ENCODE assay signal across 7 mouse cellular contexts in genomic region chr17:69076238-69076625, GRCm38 (mm10). TPM values are rescaled to one million over a fixed set of nuclear protein-coding genes. Genes with fewer than 3 reads are reported as not detected.
DNase-seq lines count a peak whose midpoint lies in the region; ATAC-seq and TF ChIP-seq lines count a peak whose summit lies in the region.

No protein-coding gene starts in this region.

- peaks cover 49% of the 10 kb centered on the region for H3K27me3 ChIP-seq in embryonic facial prominence, embryonic 15.5 days
- H3K27me3 ChIP-seq in heart, embryonic 15.5 days: peaks cover 51% of the 10 kb centered on the region
- H3K27me3 ChIP-seq in midbrain, postnatal 0 days (ENCODE audit: insufficient read depth, low read length): peaks cover 7% of the 10 kb centered on the region; the same call in 1 of the 2 replicates

- under 1% methylated on average over 28 of the region's 28 CpGs for whole genome bisulfite sequencing in embryonic facial prominence, embryonic 15.5 days
- WGBS in heart, embryonic 15.5 days: under 1% methylated on average over 28 of the region's 28 CpGs
- WGBS in midbrain, postnatal 0 days: under 1% methylated on average over 27 of the region's 28 CpGs

- peak; percentile 64; the same call in 1 of the 2 replicates for ATAC-seq in embryonic facial prominence, embryonic 15.5 days (ENCODE audit: insufficient number of reproducible peaks, low FRiP score, low TSS enrichment, low read depth)
- ATAC-seq in heart, embryonic 15.5 days (replicated peaks; ENCODE audit: insufficient number of reproducible peaks, insufficient read depth, low FRiP score, low read depth): peak; percentile 65; the same call in 1 of the 2 replicates
- ATAC-seq in midbrain, postnatal 0 days (ENCODE audit: low FRiP score): peak; percentile 76

- H3K9ac ChIP-seq in embryonic facial prominence, embryonic 15.5 days: 0 out of 2 replicates have a peak overlapping the region, but pooled peaks have one; percentile 23
- peak overlapping the region; percentile 47 for H3K9ac ChIP-seq in heart, embryonic 15.5 days
- peak overlapping the region; percentile 68 for H3K9ac ChIP-seq in midbrain, postnatal 0 days (replicated peaks; ENCODE audit: low read length, poor library complexity, severe bottlenecking)

- TF ChIP-seq CTCF in midbrain, postnatal 0 days (IDR thresholded peaks at IDR 0.05): no peak

- H3K4me1 ChIP-seq in embryonic facial prominence, embryonic 15.5 days: peaks cover 19% of the 10 kb centered on the region; the same call in 1 of the 2 replicates
- H3K4me1 ChIP-seq in heart, embryonic 15.5 days (replicated peaks): peaks cover 14% of the 10 kb centered on the region
- peaks cover 6% of the 10 kb centered on the region; the same call in 1 of the 2 replicates for H3K4me1 ChIP-seq in midbrain, postnatal 0 days (ENCODE audit: insufficient read depth, low read length)

- peak overlapping the region; percentile 99 for H3K4me2 ChIP-seq in embryonic facial prominence, embryonic 15.5 days (replicated peaks)
- peak overlapping the region; percentile 99 for H3K4me2 ChIP-seq in heart, embryonic 15.5 days
- H3K4me2 ChIP-seq in midbrain, postnatal 0 days (ENCODE audit: low read depth, low read length, poor library complexity, severe bottlenecking): peak overlapping the region; percentile 98

- DNase-seq in cerebellum, adult 11-12 months: peak; percentile 91
- DNase-seq in kidney, postnatal 14 days: peak; percentile 57
- peak; percentile 3 for DNase-seq in liver
- peak; percentile 78 for DNase-seq in midbrain, postnatal 0 days (ENCODE audit: low spot score)
- DNase-seq in yolk sac, embryonic 10.5 days (ENCODE audit: low spot score): peak; percentile 63

- no peaks in the 10 kb centered on the region for H3K9me3 ChIP-seq in embryonic facial prominence, embryonic 15.5 days (replicated peaks)
- no peaks in the 10 kb centered on the region for H3K9me3 ChIP-seq in heart, embryonic 15.5 days (replicated peaks)
- H3K9me3 ChIP-seq in midbrain, postnatal 0 days (ENCODE audit: low read length): no peaks in the 10 kb centered on the region

- H3K27ac ChIP-seq in embryonic facial prominence, embryonic 15.5 days (replicated peaks): no peak overlapping the region
- no peak overlapping the region for H3K27ac ChIP-seq in heart, embryonic 15.5 days
- peak overlapping the region; percentile 55 for H3K27ac ChIP-seq in midbrain, postnatal 0 days (ENCODE audit: low read depth, low read length)

- peak overlapping the region; percentile 53 for H3K4me3 ChIP-seq in embryonic facial prominence, embryonic 15.5 days (replicated peaks)
- H3K4me3 ChIP-seq in heart, embryonic 15.5 days: peak overlapping the region; percentile 55
- H3K4me3 ChIP-seq in midbrain, postnatal 0 days (ENCODE audit: low read depth, low read length): peak overlapping the region; percentile 66

- H3K36me3 ChIP-seq in embryonic facial prominence, embryonic 15.5 days: no peaks in the 10 kb centered on the region
- H3K36me3 ChIP-seq in heart, embryonic 15.5 days: no peaks in the 10 kb centered on the region
- H3K36me3 ChIP-seq in midbrain, postnatal 0 days (ENCODE audit: insufficient read depth, low read length): no peaks in the 10 kb centered on the region

RNA-seq across cellular contexts. Expression of gene Epb41l3, which starts 0.7 kb away (rescaled TPM):
- 118 and 125 TPM in 2 replicates for polyA plus RNA-seq in embryonic facial prominence, embryonic 15.5 days (2015; fragmentation: Nextera tagmentation; extraction: Ambion mirVana)
- polyA plus RNA-seq in heart, embryonic 15.5 days (2015; fragmentation: Nextera tagmentation; extraction: Ambion mirVana): 93.6 and 96.9 TPM in 2 replicates
- total RNA-seq in midbrain, postnatal 0 days (2014; rRNA removed): 87.5 and 102 TPM in 2 replicates
- 68.8 and 72.1 TPM in 2 replicates for polyA plus RNA-seq in midbrain, postnatal 0 days (2015; fragmentation: Nextera tagmentation; extraction: Ambion mirVana)

Comparison
In these comparisons a context has a peak if more than half of its experiments do, and no peak if none do; other contexts are left out.
1. DNase-seq: peak in every context shown above with its lines; median percentile 91 in cerebellum, adult 11-12 months; 78 in midbrain, postnatal 0 days; 63 in yolk sac, embryonic 10.5 days; 57 in kidney, postnatal 14 days; 3 in liver.